Mouse (Mus musculus): ENCODE results near the gene Itga9.

DNA sequence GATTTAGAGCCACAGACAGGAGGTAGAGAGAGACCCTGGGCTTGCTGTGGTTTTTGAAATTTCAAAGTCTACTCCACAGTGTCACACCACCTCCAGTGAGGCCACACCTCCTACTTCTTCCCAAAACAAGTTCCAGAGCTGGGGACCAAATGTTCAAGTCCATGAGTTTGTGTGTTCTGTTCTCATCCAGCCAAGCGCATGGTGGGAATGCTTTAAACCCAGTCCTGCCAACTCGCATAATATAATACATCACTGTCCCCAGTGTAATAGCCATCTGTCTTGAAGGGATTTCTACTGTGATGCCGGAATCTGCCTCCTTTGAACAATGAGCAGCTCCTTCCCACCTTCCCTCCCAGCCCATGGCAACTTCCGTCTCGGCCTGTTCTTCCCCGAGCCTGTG is 37.2 kb upstream of the Itga9 start:
- no peak for TF ChIP-seq CTCF (IDR thresholded peaks at IDR 0.05; ENCODE audit: insufficient read depth, low read depth, low read length)
- TF ChIP-seq POLR2A (IDR thresholded peaks at IDR 0.05; ENCODE audit: insufficient read depth, low read depth, low read length): no peak

All from olfactory bulb, adult 2 months (tissue).